Mouse (Mus musculus): ENCODE data around the gene Ccdc85c.
A peak's percentile ranks its signal among the peaks of the same experiment; 100 is the strongest.

The Ccdc85c gene

DNA sequence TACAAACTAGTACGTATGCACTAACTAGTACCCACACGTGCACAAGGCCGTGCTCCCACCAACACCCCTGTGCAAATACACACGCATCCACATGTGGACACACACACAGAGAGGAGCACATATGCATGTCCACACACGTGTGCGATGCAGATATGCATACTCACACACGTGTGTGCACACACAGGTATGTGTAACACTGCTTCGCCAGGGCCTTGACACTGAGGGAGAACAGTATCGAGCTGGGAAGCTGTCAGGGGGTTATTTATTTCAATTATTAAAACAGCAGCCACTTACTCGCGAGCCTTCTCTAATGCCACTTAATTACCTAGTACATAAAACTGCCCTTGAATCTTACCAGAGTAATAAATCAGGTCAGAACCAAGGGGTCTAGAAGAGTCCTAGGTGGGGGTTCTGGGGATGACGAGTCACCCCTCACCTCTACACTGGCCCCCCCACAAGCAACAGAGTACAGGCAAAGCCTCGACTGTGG, 34.8 kb downstream of the Ccdc85c start:
- DNase-seq (ENCODE audit: low spot score in 2 of 2): no peak

- no peak for DNase-seq (ENCODE audit: low spot score in 2 of 2)
Measured at GRCm38 (mm10) chr12:108239441-108239840, 35.8 kb downstream of the Ccdc85c start.

GRCm38 (mm10) chr12:108238395-108239035, 36.7 kb downstream of the Ccdc85c start:
- DNase-seq (ENCODE audit: low spot score in 2 of 2): no peak

DNA sequence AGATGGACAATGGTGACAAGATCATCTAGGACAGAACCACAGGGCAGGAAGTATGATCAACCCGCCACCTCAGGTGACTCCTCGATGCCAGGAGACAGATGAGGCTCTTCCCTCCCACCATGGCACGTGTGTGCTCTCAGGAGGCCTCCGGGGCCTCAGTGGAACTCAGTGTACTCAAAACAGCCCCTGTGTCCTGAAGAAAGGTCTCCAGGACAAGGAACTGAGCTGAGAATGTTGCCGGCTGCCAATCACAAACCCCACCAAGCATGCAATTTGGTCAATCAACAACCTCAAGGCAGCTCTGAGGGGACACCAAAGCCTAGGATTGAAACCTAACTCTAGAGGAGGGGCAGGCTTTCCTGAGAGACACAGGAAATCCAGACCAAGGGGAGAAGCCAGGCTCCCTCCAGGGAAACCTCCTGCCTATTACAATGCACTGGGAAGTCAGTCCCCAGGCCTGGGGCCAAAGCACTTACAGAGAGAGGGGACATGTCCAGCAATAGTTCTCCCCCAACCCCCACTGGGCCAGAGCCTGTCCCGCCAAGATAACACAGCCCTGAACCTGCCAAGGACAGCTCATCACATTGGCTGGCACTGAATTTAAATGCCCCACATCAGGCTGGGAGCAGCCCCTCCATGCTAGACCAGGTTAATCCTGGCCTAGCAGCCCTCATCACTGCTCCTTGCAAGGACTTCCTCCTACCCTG, 37.8 kb downstream of the Ccdc85c start:
- no peak for DNase-seq (ENCODE audit: low spot score in 2 of 2)

DNA sequence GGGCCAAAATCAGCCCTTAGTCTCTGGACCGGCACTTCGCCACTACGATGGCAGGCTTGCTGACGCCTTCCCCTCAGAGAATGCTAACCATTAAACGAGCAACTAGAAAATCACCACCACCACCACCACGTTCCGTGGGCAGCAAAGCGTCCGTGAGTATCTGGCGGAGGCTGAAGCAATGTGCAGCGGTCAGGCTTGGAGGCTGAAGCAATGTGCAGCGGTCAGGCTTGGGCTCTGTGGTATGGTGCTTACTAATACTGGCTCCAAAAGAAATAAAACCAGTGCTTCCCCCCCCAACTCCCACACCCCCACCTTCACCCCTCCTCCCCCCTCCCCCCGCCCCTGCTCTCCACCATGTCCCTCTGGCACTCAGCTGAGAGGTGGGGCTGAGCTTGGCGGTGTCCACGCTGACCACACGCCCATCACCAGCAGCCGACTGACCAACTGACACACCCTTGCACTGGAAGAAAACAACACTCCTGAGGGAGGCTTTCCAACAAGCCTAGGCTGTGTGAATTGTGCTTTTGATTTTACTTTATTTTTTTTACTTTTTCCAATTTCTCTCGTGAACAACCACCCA, 39.2 kb downstream of the Ccdc85c start:
- DNase-seq (ENCODE audit: low spot score in 2 of 2): no peak

GRCm38 (mm10) chr12:108234832-108235602, 40.2 kb downstream of the Ccdc85c start:
- DNase-seq (ENCODE audit: low spot score in 2 of 2): no peak

GRCm38 (mm10) chr12:108233736-108234135, 41.5 kb downstream of the Ccdc85c start:
- DNase-seq (ENCODE audit: low spot score in 2 of 2): no peak

GRCm38 (mm10) chr12:108231901-108232300, 43.3 kb downstream of the Ccdc85c start:
- DNase-seq (ENCODE audit: low spot score in 2 of 2): no peak

GRCm38 (mm10) chr12:108230821-108231794, 44.1 kb downstream of the Ccdc85c start:
- peak; percentile 20 to 46 for DNase-seq (ENCODE audit: low spot score in 2 of 2)

- no peak for DNase-seq (ENCODE audit: low spot score in 2 of 2)
Measured at GRCm38 (mm10) chr12:108230077-108230476, 45.1 kb downstream of the Ccdc85c start.

DNA sequence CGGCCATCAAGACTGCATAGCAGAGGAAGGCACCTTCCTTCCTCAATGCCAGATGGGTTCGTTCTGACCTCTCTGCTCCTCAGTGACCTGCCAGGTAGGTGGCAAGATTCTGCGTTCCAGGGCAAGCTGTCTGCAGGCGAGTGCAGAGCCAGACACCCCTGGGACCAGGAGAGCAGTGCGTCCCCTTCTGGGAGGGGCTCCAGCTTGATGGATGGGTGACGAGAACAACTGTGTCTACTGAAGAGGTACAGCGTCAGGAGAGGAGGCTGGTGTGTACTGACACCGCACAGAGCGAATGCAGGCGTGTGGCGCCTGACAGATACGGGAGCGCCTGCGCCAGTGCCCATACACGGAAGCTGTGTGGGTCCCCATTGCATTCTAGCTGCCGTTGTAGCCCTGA, 47.7 kb downstream of the Ccdc85c start:
- DNase-seq (ENCODE audit: low spot score in 2 of 2): no peak

DNA sequence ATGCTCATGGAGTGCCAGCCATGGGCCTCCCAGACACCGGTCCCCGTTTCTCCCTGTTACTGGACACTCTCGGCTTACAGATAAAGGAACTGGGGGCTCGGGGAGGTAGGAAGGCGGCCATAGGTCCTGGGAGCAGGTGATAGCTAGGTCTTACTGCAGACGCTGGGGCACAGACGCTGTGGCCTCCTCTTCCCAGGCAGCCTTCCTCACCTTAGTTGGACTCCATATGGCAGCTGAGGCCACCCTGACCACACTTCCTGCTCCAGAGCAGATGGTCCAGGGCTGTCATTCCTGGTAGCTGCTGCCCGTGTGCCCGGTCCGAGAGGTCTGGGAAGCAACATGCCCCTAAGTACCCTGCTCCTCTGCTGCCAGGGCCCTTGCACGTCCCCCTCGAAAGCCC, 48.3 kb downstream of the Ccdc85c start:
- no peak for DNase-seq (ENCODE audit: low spot score in 2 of 2)

DNA sequence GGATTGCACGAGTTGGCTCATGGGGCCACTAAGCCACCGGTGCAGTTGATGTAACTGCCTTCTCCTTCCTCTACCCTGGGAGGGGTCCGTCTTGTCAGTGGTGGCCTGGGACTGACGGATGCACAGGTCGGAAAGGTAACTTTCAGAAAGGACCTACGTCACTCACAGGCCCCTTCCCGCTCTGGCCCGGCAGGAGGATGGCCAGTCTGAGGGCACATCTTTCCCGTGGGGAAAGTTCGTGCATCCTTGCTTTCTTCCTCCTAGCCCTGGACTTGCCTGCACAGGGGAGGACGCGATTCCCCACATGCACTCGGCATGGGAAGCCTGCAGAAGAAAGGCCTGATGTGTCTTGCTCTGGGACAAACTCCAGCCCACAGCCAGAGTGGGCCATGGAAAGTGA, 49.0 kb downstream of the Ccdc85c start:
- no peak for DNase-seq (ENCODE audit: low spot score in 2 of 2)

DNA sequence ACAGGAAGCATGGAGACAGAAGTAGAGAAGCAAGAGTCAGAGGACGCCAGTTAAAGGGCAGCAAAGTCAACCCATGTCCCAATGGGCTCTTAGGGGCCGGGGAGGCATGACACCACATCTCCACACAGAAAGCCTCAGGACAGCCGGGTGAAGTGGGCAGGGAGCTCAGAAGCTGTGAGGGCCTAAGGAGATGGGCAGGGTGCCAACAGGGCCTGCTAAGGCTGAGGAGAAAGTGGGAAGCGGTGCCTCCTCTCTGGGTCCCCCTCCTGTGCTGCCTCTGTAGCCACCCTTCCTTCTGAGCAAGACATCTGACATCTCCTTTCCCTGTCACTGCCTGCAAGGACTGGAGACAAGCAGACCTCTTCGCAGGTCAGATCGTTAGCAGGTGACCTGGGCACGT, 49.4 kb downstream of the Ccdc85c start:
- no peak for DNase-seq (ENCODE audit: low spot score in 2 of 2)

DNA sequence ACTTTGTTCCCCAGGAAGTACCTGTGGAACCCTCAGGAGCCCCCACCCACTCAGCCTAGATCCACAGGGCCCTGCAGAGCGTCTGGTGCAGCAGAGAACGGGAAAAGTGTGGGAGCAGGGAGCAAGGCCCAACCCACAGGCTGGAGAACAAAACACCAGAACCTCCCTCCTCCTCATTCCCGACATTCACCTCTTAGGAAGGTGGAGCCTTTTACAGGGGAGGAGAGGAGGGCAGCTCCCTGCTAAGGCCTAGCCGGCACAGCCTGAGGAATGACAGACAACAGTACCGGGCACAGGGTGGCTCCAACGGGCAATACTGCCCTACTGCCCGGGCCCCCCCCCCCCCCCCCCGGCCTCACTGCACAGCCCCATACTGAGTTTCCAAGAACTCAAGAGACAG, 51.9 kb downstream of the Ccdc85c start:
- no peak for DNase-seq (ENCODE audit: low spot score in 2 of 2)

DNA sequence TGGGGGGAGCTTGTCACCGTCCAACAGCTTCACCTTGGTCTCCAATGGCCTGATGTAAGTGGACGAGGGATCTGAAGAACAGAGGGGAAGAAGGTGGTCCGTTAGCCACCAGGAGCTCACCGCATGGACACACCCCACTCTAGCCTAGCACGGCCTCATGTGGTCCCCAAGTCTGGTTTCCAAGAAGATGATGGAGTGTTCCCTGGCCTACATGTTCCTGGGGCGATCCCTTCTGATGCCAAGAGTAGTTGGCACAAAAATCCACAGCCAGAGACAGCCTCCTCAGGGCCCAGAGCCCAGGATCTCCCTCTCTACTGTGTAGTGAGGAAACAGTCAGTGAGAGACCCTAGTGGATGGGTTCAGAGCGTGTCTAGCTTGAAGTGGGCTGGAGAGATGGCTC, 53.5 kb downstream of the Ccdc85c start:
- no peak for DNase-seq (ENCODE audit: low spot score in 2 of 2)

- DNase-seq (ENCODE audit: low spot score in 2 of 2): no peak
Measured at GRCm38 (mm10) chr12:108221206-108221605, 54.0 kb downstream of the Ccdc85c start.

DNA sequence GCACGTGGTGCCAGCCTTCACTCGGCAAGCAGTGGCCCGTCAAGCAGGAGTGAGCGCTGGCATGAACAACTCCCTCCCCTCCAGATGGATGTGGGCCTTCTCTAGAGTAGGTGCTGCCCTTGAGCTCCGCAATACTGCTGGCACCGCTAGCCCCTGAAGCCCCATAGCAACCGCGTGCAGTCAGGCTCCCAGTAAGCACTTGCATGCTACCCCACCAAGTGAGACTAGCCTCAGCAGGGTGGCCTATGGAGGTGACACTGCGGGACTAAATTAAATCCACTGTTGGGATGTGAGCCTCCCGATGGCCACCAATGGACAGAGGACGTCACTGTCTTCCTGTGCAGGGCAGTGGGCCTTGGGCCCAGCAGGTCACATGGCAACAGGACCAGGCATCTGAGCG, 54.6 kb downstream of the Ccdc85c start:
- no peak for DNase-seq (ENCODE audit: low spot score in 2 of 2)

DNA sequence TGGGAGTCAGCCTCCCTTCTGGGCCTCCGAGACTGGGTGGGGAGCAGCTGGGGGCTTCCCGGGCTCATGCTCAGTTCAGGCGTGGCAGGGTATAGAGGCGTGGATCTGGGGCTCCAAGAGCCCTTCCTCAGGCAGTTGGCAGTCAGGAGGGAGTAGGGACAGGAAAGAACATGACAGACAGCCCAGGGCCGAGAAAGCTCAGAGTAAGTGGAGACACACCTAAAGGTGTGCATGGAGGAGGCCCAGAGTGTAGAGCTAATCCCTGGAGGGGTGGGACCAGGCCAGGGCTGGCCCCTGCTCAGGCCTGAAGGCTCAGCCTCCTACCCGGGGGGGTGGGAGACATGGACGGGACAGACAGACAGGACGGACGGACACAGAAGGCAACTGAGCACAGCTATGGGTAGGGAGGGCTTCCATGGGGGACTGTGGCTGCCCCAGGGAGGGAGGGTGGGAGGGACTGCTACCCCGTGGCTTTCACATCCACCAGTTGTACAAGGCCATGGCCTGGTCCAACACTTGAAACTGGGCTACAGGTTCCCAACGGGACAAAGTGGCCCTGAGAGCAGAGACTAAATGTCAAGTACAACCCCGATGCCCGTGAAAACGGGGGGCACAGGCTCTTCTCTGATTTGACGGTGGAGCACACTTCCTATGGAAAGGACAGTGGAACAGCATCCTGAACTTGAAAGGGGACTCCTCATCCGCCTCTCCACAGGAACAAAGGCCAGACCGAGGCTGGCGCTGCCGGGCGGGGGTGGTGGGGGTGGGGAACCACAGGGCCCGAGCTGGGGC, 55.2 kb downstream of the Ccdc85c start:
- no peak for DNase-seq (ENCODE audit: low spot score in 2 of 2)

- no peak for DNase-seq (ENCODE audit: low spot score in 2 of 2)
Measured at GRCm38 (mm10) chr12:108219163-108219562, 56.1 kb downstream of the Ccdc85c start.

All from thymus, postnatal 10 days (tissue).